Mouse (Mus musculus) erythroblast, embryonic 14.5 days (primary cell): ENCODE measurements at regions not wholly inside any gene's neighbourhood (a gene's known extent, or its start where the extent isn't known, plus 50 kb on each side); places are given as distances from the start of the nearest gene placed in this dataset.

ENCODE experiments used
- H3K27me3 ChIP-seq: 2 replicates; pipeline ENCODE4 v1.6.1; 2012; ENCODE audit warnings: inconsistent platforms; ENCODE audit not compliant: control insufficient read depth
- H3K36me3 ChIP-seq: 2 replicates; pipeline ENCODE4 v1.6.1; 2012; ENCODE audit warnings: mild to moderate bottlenecking, inconsistent platforms; ENCODE audit not compliant: control insufficient read depth
- H3K4me1 ChIP-seq: 2 replicates; pipeline ENCODE4 v1.6.1; 2012; ENCODE audit warnings: inconsistent platforms; ENCODE audit not compliant: control insufficient read depth
- H3K4me3 ChIP-seq: replicated peaks from 2 replicates; pipeline ENCODE3; 2012; ENCODE audit warnings: moderate library complexity, mild to moderate bottlenecking, inconsistent platforms
- H3K9me3 ChIP-seq: 2 replicates; pipeline ENCODE4 v1.6.1; 2012; ENCODE audit warnings: low read length, inconsistent platforms, mixed read lengths; ENCODE audit not compliant: control insufficient read depth
- GATA1 ChIP-seq: IDR thresholded peaks from 2 replicates; pipeline ENCODE4 v1.6.1; 2012; ENCODE audit warnings: low read length, inconsistent platforms, mixed read lengths
- TAL1 ChIP-seq: IDR thresholded peaks from 3 replicates; pipeline ENCODE4 v1.6.1; 2012; ENCODE audit warnings: low read length, inconsistent platforms, mixed read lengths

DNA sequence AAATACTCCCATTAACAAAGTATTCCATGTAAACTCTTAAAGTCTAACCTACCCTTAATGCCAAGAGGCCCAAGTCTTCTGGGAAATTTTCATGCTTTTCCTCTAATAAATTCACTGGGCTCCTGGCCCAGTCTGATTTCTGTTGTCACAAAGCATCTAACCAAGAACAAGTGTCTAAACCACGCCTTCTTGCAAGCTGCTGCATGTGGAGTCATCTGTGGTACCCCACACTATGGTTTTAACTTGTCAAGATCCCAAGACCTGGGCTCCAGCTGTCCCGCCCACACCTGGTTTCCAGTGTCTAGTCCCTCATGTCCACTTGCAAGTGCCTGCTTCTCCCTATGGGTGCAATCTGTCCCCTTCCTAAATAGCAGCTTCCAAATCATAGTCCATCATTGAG, 153.0 kb upstream of the Plcz1 start:
- H3K4me3 ChIP-seq: no peak overlapping the region
- H3K9me3 ChIP-seq: peaks cover 33% of the 10 kb centered on the region
- no peaks in the 10 kb centered on the region for H3K27me3 ChIP-seq
- TF ChIP-seq GATA1 (no peak), TAL1 (no peak)
- no peaks in the 10 kb centered on the region for H3K4me1 ChIP-seq
- no peaks in the 10 kb centered on the region for H3K36me3 ChIP-seq

DNA sequence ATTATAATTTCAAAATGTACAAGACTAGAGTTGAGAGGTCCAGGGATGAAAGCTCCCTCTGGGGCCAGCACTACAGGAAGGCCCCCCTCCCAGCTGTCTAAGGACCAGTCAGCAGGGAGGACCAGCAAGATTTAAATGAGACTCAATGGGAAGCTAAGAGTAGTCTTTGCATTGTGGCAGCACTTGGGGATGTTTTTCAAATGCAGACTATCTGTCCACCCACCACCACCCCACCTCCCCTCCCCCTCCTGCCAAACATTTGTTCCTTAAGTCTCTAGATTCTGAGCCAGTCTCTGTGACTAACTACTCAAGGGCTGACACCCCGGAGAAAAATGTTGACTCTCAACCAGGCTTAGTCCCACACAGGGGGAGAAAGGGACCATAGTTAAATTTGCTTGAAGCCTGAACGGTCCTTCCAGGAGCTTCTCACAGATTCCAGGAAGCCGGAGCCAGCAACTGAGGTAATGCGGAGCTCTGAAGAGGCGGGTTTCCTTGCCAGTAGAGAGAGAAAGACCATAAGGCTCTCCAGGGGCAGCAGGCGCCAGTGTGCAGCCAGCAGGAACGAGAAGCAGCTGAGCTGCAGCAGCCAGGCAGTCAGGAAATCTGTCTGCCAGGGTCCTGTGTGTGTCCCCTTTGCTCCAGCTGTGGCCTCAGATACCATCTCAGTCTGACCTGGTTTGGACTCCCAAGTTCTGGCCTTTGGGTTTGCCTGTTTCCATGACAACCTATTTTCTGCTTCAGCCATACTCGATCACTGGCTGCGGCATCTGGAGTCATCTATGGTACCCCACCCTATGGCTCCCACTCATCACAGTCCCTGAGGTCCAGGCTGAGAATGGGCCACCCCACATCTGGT, 152.1 kb upstream of the Plcz1 start:
- no peaks in the 10 kb centered on the region for H3K36me3 ChIP-seq
- peaks cover 33% of the 10 kb centered on the region for H3K9me3 ChIP-seq
- no peak overlapping the region for H3K4me3 ChIP-seq
- TF ChIP-seq GATA1: no peak
- TF ChIP-seq TAL1: no peak
- H3K27me3 ChIP-seq: no peaks in the 10 kb centered on the region
- no peaks in the 10 kb centered on the region for H3K4me1 ChIP-seq

DNA sequence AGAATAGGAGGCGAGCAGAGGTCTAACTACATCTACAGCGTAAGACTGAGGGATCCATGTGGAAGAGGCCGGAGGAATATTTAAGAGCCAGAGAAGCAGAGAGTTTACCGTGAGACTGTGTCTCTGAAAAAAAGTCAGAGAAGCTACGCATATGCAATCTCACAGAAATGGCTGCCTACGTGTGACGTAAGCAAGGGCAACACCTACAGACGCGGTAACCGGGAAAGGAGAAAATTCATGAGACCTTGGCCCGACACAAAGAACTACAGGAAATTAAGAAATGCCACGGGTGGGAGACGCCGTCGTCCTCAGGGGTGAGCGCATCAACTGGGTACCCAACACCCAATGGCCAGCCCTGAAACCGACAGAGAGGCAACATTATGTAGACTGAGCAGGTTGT, 151.3 kb upstream of the Plcz1 start:
- peaks cover 30% of the 10 kb centered on the region for H3K9me3 ChIP-seq
- H3K4me1 ChIP-seq: no peaks in the 10 kb centered on the region
- TF ChIP-seq TAL1 (no peak), GATA1 (no peak)
- no peak overlapping the region for H3K4me3 ChIP-seq
- H3K36me3 ChIP-seq: no peaks in the 10 kb centered on the region
- H3K27me3 ChIP-seq: no peaks in the 10 kb centered on the region

DNA sequence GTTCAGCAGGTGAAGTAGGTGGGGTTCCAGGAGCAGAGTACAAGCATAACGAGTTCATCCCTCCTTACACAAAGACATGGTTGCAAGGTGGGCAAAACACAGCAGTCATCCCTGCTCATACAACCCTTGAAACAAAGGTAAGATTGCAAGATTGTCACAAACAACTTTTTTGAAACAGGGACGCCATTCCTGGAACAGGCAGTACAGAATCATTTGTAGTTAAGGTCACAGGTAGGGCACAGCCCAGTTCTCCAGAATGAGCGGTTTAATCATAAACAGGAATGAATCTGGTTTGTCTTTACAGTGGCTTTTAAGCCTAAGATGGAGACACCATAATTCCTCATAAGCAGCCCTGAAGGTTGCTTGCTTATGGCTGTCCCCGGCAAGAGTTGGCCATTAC, 150.1 kb upstream of the Plcz1 start:
- no peaks in the 10 kb centered on the region for H3K4me1 ChIP-seq
- no peak for TF ChIP-seq TAL1
- no peak for TF ChIP-seq GATA1
- peaks cover 28% of the 10 kb centered on the region for H3K9me3 ChIP-seq
- H3K27me3 ChIP-seq: no peaks in the 10 kb centered on the region
- no peak overlapping the region for H3K4me3 ChIP-seq
- H3K36me3 ChIP-seq: no peaks in the 10 kb centered on the region

DNA sequence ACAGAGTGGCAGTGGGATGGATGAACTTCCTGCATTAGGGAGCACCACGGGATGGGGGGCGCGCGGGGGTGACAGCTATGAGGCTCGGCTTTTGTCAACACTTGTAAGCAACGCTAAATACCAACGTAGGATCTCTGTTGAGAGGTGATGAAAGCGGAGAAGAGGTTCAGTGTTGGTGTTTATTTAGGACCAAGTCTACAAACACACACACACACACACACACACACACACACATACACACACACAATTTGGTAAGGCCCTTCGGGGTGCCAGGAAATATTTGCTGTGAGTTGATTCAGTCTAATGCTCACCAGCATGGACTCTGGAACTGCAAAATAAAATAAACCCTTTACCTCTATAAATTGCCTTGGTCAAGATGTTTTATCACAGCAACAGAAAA, 148.3 kb upstream of the Plcz1 start:
- Histone ChIP-seq H3K4me3 (no peak overlapping the region), H3K9me3 (peaks cover 23% of the 10 kb centered on the region), H3K27me3 (no peaks in the 10 kb centered on the region), H3K4me1 (no peaks in the 10 kb centered on the region), H3K36me3 (no peaks in the 10 kb centered on the region)
- no peak for TF ChIP-seq GATA1
- TF ChIP-seq TAL1: no peak

DNA sequence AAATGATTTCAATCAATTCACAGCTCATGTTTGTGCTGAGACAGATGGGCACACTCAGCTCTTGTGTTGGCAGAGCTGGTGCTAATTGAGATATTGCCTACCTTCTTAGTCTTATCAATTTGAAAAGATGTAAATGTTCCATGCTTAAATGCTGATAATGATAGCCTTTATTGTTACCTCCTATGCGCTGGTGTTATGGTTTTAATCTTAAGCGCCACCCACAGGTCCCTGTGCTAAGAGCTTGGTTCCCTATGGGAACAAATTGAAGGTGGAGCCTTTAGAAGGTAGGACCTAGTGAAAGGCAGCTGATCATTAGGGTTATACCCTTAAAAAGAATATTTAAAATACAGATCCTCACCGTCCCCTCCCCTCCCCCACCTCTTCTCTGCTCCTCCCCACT, 146.5 kb upstream of the Plcz1 start:
- Histone ChIP-seq H3K27me3 (no peaks in the 10 kb centered on the region), H3K36me3 (no peaks in the 10 kb centered on the region), H3K9me3 (peaks cover 19% of the 10 kb centered on the region; the same call in 1 of the 2 replicates), H3K4me3 (no peak overlapping the region), H3K4me1 (no peaks in the 10 kb centered on the region)
- TF ChIP-seq TAL1: no peak
- TF ChIP-seq GATA1: no peak

DNA sequence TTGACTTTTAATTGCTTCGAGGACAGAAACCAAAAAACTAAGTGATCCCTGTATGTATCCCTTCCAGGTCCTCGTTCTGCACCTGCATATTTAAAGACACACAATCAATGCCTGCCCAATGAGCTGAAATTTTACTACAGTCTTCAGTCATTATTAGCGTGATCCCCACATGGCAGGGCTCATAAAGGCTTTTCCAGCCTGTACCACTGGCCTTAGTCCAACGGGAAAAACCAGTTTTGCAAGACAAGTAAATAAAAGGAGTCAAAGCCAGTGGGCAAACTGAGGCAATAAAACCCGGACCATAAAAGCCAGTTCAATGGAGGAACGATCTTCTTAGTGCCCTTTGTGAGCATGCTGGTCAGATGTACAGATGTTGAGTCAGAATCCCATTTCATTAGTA, 145.8 kb upstream of the Plcz1 start:
- peaks cover 19% of the 10 kb centered on the region; the same call in 1 of the 2 replicates for H3K9me3 ChIP-seq
- no peaks in the 10 kb centered on the region for H3K4me1 ChIP-seq
- TF ChIP-seq GATA1 (no peak), TAL1 (no peak)
- H3K27me3 ChIP-seq: no peaks in the 10 kb centered on the region
- H3K4me3 ChIP-seq: no peak overlapping the region
- no peaks in the 10 kb centered on the region for H3K36me3 ChIP-seq

DNA sequence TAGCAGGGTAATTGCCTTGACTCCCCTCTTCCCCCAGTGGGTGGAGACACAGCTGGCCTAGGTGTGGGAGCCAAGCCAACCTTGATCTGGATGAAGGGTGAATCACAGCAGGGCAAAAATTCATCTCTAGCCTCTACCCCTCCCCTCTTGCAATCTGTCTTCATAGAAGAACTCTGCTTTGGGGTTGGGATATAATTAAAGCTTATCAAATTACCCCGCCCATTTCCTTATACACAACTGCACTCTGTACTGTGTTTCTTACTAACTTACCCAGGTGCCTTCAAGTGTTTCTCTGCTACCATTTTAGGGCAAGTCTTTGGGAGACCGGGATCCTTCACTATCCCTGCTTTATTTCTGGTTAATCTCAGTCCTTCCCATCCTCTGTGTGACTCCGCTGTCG, 138.7 kb upstream of the Plcz1 start:
- TF ChIP-seq GATA1: no peak
- TF ChIP-seq TAL1: no peak
- Histone ChIP-seq H3K4me3 (no peak overlapping the region), H3K27me3 (no peaks in the 10 kb centered on the region), H3K4me1 (no peaks in the 10 kb centered on the region), H3K9me3 (peaks cover 32% of the 10 kb centered on the region), H3K36me3 (no peaks in the 10 kb centered on the region)

DNA sequence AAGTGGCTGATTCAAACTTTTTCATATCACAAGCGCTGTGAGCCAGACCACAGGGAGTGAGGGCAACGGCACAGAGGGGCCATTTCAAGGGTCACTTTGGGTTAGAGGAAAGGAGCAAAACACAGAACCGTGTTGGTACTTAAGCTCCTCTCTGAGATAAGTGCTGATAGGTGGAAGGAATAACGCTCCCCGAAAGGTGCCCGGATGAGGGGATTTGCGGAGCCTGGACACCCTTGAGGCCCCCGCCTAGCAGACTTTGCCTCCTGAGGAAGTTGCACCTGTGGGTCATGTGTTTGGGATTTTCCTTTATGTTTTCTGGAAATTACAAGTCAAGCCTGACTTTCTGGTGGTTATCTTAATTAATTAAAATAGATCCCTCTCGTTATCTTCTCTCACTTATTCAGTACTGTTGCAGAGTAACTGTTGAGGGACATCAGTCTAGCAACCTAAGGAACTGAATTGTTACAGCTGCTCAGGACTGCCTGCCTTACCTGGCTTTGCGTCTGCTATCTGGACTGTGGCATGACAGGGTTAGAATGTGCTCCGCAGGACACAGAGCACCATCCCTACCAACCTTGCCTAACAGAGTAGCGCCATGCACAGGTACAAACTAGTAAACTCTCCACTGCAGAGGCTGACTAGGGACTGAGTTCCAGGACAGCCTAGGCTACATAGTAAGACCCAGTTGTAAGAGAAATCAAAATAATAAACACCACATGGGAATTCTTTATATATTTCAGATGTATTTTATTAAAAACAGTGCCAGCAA, 137.4 kb upstream of the Plcz1 start:
- Histone ChIP-seq H3K9me3 (peaks cover 25% of the 10 kb centered on the region), H3K4me1 (no peaks in the 10 kb centered on the region), H3K4me3 (no peak overlapping the region), H3K27me3 (no peaks in the 10 kb centered on the region), H3K36me3 (no peaks in the 10 kb centered on the region)
- TF ChIP-seq GATA1: no peak
